Mouse (Mus musculus) intestine, embryonic 16.5 days (tissue): ENCODE measurements around the gene Tesk1. TPM values are rescaled to one million over a fixed set of nuclear protein-coding genes. Genes with fewer than 3 reads are reported as not detected.

Experiments used
- ATAC-seq: fragments of 200-750 bp; cut with Nextera tagmentation; 2 replicates; pipeline ENCODE4 v1.8.0; 2017; ENCODE audit warnings: moderate TSS enrichment, moderate library complexity
- H3K27ac ChIP-seq: fragments of 300-500 bp; sonication (generic); 2 replicates; pipeline ENCODE4 v1.5.1; 2014; ENCODE audit warnings: mild to moderate bottlenecking, low read length
- H3K27me3 ChIP-seq: fragments of 300-500 bp; sonication (generic); replicated peaks from 2 replicates; pipeline ENCODE4 v1.6.1; 2014; ENCODE audit warnings: low read length, control low read depth, mixed read lengths; ENCODE audit not compliant: control insufficient read depth, insufficient read depth
- H3K36me3 ChIP-seq: fragments of 300-500 bp; sonication (generic); 2 replicates; pipeline ENCODE4 v1.6.1; 2014; ENCODE audit warnings: low read length, control low read depth; ENCODE audit not compliant: control insufficient read depth, insufficient read depth
- H3K4me1 ChIP-seq: fragments of 300-500 bp; sonication (generic); 2 replicates; pipeline ENCODE4 v1.6.1; 2014; ENCODE audit warnings: low read length, control low read depth, mixed read lengths; ENCODE audit not compliant: control insufficient read depth, insufficient read depth
- H3K4me2 ChIP-seq: fragments of 300-500 bp; sonication (generic); 2 replicates; pipeline ENCODE4 v1.6.1; 2014; ENCODE audit warnings: low read depth, low read length, control low read depth
- H3K4me3 ChIP-seq: fragments of 300-500 bp; sonication (generic); 2 replicates; pipeline ENCODE4 v1.5.1; 2014; ENCODE audit warnings: mild to moderate bottlenecking, low read length
- H3K9ac ChIP-seq: fragments of 300-500 bp; sonication (generic); 2 replicates; pipeline ENCODE4 v1.6.1; 2014; ENCODE audit warnings: low read depth, low read length
- H3K9me3 ChIP-seq: fragments of 300-500 bp; sonication (generic); 2 replicates; pipeline ENCODE4 v1.6.1; 2016; ENCODE audit warnings: low read length, control low read depth; ENCODE audit not compliant: control insufficient read depth
- WGBS: fragments of 180-500 bp; shearing (Covaris S2); extraction: QIAGEN DNeasy Blood & Tissue Kit; methylation state at CpG from one replicate; pipeline ENCODE4 v1.1.7; 2014; 5-methylcytosine and 5-hydroxymethylcytosine counted together
- polyA plus RNA-seq: library from polyadenylated mRNA; unstranded; fragments of >200 nt; fragmentation: Nextera tagmentation; extraction: Ambion mirVana; gene quantifications from 2 replicates; pipeline ENCODE4 v1.2.1, GENCODE M21; 2015

Gene Tesk1
- polyA plus RNA-seq, 1 experiment from 2014 or later, result 1.7 TPM

DNA sequence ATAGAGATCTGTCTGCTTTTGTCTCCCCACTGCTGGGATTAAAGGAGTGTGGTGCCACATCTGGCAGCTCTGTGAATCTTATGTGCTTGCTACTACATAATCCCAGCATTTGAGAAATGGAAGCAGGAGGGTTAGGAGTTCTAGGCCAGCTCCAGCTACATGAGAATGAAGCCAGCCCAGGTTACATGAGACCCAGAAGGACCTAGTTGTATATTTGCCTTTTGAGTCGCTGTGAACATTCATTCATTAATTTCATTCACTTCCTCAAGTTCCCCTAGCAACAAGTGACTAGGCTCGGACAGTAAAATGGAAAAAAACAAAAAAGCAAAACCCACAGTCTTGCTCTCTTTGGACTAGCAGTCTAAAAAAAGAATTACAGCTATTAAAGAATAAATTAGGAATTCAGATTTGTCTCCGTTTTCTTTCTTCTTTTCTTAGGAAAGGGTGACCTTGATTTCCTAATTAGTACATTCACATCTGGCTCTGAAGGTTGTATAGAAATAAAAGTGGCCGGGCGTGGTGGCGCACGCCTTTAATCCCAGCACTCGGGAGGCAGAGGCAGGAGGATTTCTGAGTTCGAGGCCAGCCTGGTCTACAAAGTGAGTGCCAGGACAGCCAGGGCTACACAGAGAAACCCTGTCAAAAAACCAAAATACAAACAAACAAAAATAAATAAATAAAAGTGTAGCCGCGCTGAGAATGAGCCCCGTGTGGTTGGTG lies 50.5 kb downstream of the Tesk1 start:
- peak overlapping the region; percentile 60; the same call in 1 of the 2 replicates for H3K27ac ChIP-seq
- no peak overlapping the region for H3K9ac ChIP-seq
- no peaks in the 10 kb centered on the region for H3K27me3 ChIP-seq
- peaks cover 9% of the 10 kb centered on the region for H3K4me1 ChIP-seq
- ATAC-seq, result no peak
- H3K4me2 ChIP-seq, result peak overlapping the region; percentile 42
- no peaks in the 10 kb centered on the region for H3K9me3 ChIP-seq
- no peak overlapping the region; the same call in 1 of the 2 replicates for H3K4me3 ChIP-seq
- H3K36me3 ChIP-seq, result peaks cover 4% of the 10 kb centered on the region; the same call in 1 of the 2 replicates
- WGBS, result 47% methylated on average over 12 of the region's 12 CpGs

- peak; percentile 98 for ATAC-seq
- H3K4me1 ChIP-seq, result peaks cover 12% of the 10 kb centered on the region
- peak within 1 kb of the TSS; percentile 89 for H3K27ac ChIP-seq
- under 1% methylated on average over 25 of the region's 25 CpGs for WGBS
- peak within 1 kb of the TSS; percentile 84 for H3K4me3 ChIP-seq
- H3K4me2 ChIP-seq, result peak within 1 kb of the TSS; percentile 53
- no peaks in the 10 kb centered on the region for H3K27me3 ChIP-seq
- H3K9ac ChIP-seq, result peak within 1 kb of the TSS; percentile 77
- H3K9me3 ChIP-seq, result no peaks in the 10 kb centered on the region
- H3K36me3 ChIP-seq, result peaks cover 4% of the 10 kb centered on the region; the same call in 1 of the 2 replicates
Measured at GRCm38 (mm10) chr4:43492821-43493185, 51.1 kb downstream of the Tesk1 start, which contains the start of gene Ccdc107. Gene Ccdc107 (plus strand): TSS chr4:43492900.

GRCm38 (mm10) chr4:43493186-43493845 lies 51.6 kb downstream of the Tesk1 start:
- WGBS, result 0% methylated on average over 47 of the region's 47 CpGs
- Histone ChIP-seq H3K36me3 (peaks cover 4% of the 10 kb centered on the region; the same call in 1 of the 2 replicates), H3K27ac (peak overlapping the region; percentile 89), H3K27me3 (no peaks in the 10 kb centered on the region), H3K9me3 (no peaks in the 10 kb centered on the region), H3K4me2 (peak overlapping the region; percentile 53), H3K4me3 (peak overlapping the region; percentile 84), H3K4me1 (peaks cover 18% of the 10 kb centered on the region), H3K9ac (peak overlapping the region; percentile 77)
- ATAC-seq, result peak; percentile 85

GRCm38 (mm10) chr4:43493846-43494240 lies 52.1 kb downstream of the Tesk1 start:
- Histone ChIP-seq H3K4me1 (peaks cover 23% of the 10 kb centered on the region), H3K9me3 (no peaks in the 10 kb centered on the region), H3K27ac (peak overlapping the region; percentile 89), H3K4me2 (peak overlapping the region; percentile 53), H3K36me3 (peaks cover 4% of the 10 kb centered on the region; the same call in 1 of the 2 replicates), H3K9ac (peak overlapping the region; percentile 77), H3K27me3 (no peaks in the 10 kb centered on the region), H3K4me3 (peak overlapping the region; percentile 84)
- 2% methylated on average over 9 of the region's 9 CpGs for WGBS
- ATAC-seq, result no peak

DNA sequence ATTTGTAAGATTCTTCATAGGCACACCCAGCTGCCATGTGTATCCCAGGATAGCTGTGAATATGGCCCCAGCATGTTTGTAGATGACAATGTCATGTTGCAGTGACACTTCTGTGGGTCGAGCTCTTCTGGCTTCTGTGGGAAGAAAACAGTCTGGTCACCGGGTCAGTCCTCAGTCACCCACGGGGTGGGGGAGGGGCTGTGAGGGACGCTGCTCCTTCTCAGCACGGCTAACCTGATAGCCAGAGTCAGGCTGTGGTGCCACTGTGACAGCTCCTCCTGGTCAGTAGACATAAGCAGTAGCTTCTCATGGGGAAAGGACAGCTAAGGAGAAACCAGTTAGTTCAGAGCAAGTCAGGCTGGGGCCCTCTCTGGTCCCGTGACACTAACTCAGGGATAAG lies 54.8 kb downstream of the Tesk1 start:
- Histone ChIP-seq H3K4me2 (no peak overlapping the region), H3K36me3 (peaks cover 4% of the 10 kb centered on the region; the same call in 1 of the 2 replicates), H3K27ac (no peak overlapping the region), H3K27me3 (no peaks in the 10 kb centered on the region), H3K4me3 (no peak overlapping the region), H3K9ac (no peak overlapping the region), H3K4me1 (peaks cover 24% of the 10 kb centered on the region), H3K9me3 (no peaks in the 10 kb centered on the region)
- WGBS, result 63% methylated on average over 6 of the region's 6 CpGs
- no peak for ATAC-seq

DNA sequence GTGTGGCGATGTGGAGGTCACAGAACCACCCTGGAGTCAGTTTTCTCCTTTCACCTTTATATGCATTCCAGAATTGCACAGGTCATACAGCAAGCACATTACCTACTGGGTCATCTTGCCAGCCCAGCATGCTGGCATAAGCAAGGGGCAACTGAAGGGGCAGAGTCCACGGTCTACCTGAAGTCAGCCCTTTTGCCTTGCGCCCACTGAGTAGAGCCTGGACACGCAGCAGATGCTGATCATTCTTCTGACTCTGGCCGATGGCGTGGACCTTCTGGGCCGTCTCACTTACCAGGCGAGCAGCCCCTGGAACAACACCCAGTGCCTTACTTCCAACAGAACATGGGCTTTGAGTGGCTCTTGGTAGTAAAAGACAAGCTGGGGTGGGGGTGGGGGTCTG lies 55.7 kb downstream of the Tesk1 start:
- Histone ChIP-seq H3K4me2 (peak overlapping the region; percentile 84), H3K4me3 (0 out of 2 replicates have a peak overlapping the region, but pooled peaks have one; percentile 73), H3K9me3 (no peaks in the 10 kb centered on the region), H3K36me3 (peaks cover 4% of the 10 kb centered on the region; the same call in 1 of the 2 replicates), H3K27me3 (no peaks in the 10 kb centered on the region), H3K4me1 (peaks cover 26% of the 10 kb centered on the region), H3K27ac (0 out of 2 replicates have a peak overlapping the region, but pooled peaks have one; percentile 31), H3K9ac (peak overlapping the region; percentile 83; the same call in 1 of the 2 replicates)
- ATAC-seq, result no peak
- 90% methylated on average over 8 of the region's 8 CpGs for WGBS

Other genes starting within 250 kb of the Tesk1 start
- 1.2 and 1.4 TPM in 2 replicates for gene Atp8b5, start 174.8 kb upstream of the Tesk1 start, polyA plus RNA-seq
- gene Rusc2, start 60.0 kb upstream of the Tesk1 start, polyA plus RNA-seq, result 11.8 and 13.0 TPM in 2 replicates
- gene Fam166b, start 12.8 kb upstream of the Tesk1 start, polyA plus RNA-seq, result 0.10 and 0.24 TPM in 2 replicates
- 2.5 and 2.6 TPM in 2 replicates for gene Cd72, start 12.7 kb downstream of the Tesk1 start, polyA plus RNA-seq
- gene Sit1, start 41.8 kb downstream of the Tesk1 start, polyA plus RNA-seq, result not detected in 2 replicates
- 96.7 and 102 TPM in 2 replicates for gene Ccdc107, start 51.0 kb downstream of the Tesk1 start, polyA plus RNA-seq
- 40.9 and 49.7 TPM in 2 replicates for gene Arhgef39, start 57.8 kb downstream of the Tesk1 start, polyA plus RNA-seq
- 25.0 and 25.2 TPM in 2 replicates for gene Car9, start 65.0 kb downstream of the Tesk1 start, polyA plus RNA-seq
- gene Tpm2, start 81.8 kb downstream of the Tesk1 start, polyA plus RNA-seq, result 574 and 599 TPM in 2 replicates
- gene Creb3, start 120.4 kb downstream of the Tesk1 start, polyA plus RNA-seq, result 78.7 and 80.5 TPM in 2 replicates
- gene Tln1, start 120.8 kb downstream of the Tesk1 start, polyA plus RNA-seq, result 41.2 and 41.9 TPM in 2 replicates
- 18.2 and 19.5 TPM in 2 replicates for gene Rgp1, start 136.8 kb downstream of the Tesk1 start, polyA plus RNA-seq
- 12.5 and 12.9 TPM in 2 replicates for gene Gba2, start 136.9 kb downstream of the Tesk1 start, polyA plus RNA-seq
- 1.0 TPM in 1 of 2 replicates, not detected in the other for gene Msmp, start 142.6 kb downstream of the Tesk1 start, polyA plus RNA-seq
- gene Npr2, start 190.0 kb downstream of the Tesk1 start, polyA plus RNA-seq, result 4.9 and 6.2 TPM in 2 replicates
- gene Spag8, start 211.7 kb downstream of the Tesk1 start, polyA plus RNA-seq, result 0.60 and 1.3 TPM in 2 replicates
- 187 and 208 TPM in 2 replicates for gene Hint2, start 214.5 kb downstream of the Tesk1 start, polyA plus RNA-seq
- gene Tmem8b, start 227.0 kb downstream of the Tesk1 start, polyA plus RNA-seq, result 3.3 and 3.4 TPM in 2 replicates
- 1.6 and 2.2 TPM in 2 replicates for gene Fam221b, start 227.2 kb downstream of the Tesk1 start, polyA plus RNA-seq